Mouse (Mus musculus): ENCODE measurements around the gene Washc1.
"Not testable (repeated sequence)": the region's sequence is repeated elsewhere in the genome, so short reads cannot be mapped to it uniquely, and the experiment has no call there.

Washc1 gene

DNA sequence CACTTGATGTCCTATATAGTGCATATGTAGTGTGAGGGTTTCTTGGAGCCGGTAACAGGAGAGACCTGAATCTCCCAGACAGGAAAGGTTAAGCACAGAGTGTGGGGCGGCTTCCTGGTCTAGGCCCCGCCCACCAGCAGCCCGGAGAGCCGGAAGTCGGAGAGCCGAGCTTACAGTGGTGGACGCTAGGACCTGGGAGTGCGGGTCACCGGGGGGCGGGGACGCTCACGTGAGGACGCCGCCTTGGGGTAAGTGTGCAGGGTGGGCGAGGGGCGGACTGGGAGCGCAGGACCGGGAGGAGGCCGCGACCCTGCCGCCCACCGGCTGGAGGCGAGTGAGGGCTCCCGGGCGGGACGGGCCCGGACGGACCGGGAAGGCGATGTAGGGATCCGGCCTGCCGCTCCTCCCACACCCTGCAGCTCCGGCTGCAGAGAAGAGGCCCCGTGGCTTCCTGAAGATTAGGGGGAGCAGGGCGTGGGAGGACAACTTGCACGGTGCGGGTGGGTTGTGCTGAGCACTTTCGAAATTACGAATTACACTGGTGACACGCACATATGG lies at the start of gene Washc1:
Washc1 (plus strand) TSS at position 144 of the 558 bp plus-strand sequence.
- peak; percentile 94 for DNase-seq (ENCODE audit: low read depth)

DNA sequence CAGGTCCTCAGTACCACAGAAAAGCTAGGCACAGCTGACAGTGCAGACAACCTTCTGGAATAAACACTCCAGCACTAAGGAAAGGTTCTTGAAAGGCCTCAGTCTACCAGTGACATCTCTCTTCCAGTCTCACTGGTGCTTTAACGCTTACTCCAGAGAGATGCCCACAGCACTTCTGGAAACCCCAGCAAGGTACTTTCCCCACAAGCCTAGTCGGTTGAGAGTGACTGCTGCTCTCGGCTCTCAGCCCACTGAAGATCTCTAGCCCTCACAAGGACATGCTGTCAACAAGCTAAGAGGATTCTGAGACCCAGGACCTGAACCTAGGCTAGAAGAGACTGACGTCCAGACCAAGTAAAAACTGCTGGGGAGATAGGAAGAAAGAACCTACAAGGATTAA lies 46.2 kb upstream of the Washc1 start:
- DNase-seq (ENCODE audit: low read depth): no peak

DNA sequence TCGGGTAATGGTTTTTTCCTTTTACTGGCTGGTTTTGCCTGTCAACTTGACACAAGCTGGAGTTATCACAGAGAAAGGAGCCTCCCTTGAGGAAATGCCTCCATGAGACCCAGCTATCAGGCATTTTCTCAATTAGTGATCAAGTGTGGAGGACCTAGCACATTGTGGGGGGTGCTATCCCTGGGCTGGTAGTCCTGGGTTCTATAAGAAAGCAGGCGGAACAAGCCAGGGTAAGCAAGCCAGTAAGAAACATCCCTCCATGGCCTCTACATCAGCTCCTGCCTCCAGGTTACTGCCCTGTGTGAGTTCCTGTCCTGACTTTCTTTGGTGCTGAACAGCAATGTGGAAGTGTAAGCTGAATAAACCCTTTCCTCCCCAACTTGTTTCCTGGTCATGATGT lies 42.3 kb upstream of the Washc1 start:
- not testable (repeated sequence) for DNase-seq (ENCODE audit: low read depth)

DNA sequence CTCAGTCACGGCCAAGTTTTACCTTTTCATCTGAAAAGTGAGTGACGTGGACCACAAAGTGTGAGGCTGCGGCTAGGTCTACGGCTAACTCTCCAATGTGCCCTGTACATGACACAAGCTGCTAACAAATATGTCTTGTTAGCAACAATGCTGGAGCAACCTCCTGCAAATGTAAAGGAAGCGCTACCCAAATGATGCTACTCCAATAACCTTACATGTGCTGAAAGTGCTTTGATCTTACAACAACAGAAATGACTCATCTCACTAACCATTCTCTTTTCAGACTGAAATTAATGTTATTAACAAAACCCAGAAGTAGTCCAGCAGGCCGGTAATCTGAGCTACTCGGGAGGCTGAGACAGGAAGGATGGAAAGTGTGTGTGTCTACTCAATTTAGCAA lies 37.4 kb upstream of the Washc1 start:
- peak; percentile 76 for DNase-seq (ENCODE audit: low read depth)

DNA sequence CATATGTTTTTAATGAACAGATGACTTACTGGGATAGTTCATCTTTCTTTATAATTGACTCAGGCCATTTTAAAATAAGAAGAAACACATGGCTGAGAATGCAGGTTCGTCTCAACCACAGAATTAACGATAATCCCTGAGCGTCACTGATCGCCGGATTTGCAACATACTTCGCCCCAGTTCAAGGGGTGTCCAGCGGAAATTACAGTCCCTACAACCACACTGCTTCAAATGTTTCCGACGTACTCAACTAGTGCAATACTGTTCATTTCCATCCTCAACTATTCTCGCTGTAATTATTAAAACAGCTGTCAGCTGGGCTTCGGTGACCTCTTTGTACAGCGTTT lies 35.5 kb upstream of the Washc1 start:
- peak; percentile 74 for DNase-seq (ENCODE audit: low read depth)

DNA sequence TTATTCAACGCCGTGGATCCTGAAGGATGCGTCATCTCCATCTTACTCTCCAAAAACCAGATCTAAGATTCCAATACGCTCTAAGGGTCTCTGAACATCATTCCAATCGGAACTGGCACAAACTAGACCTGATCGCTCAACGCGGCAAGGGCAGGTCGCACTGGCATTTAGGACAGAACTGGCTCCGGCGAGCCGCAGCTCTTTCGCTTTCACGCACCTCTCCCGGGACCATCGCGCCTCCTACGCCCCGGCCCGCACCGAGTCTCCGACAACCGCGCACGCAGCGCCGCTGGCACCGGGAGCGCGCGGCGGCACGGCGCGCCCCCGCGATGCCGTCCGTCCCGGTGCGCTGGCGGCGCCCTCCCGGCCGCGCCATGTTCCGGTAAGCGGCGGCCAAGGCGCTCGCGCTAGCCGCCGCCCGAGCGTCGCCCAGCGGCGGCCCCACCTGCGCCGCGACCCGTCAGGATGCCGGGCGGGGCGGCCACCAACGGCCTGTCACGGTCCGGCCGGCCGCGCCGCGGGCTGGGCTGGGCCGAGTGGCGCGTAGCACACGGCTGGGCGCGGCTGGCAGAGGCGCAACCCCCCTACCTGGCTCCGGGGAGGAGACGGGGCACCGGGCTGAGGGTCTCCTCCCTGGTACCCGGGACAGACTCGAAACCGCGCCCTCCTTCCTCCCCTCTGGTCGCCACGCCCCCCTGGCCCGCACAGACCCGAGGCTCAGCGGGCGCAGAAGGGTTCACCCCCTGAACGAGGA lies 35.0 kb upstream of the Washc1 start:
- DNase-seq (ENCODE audit: low read depth): no peak

DNA sequence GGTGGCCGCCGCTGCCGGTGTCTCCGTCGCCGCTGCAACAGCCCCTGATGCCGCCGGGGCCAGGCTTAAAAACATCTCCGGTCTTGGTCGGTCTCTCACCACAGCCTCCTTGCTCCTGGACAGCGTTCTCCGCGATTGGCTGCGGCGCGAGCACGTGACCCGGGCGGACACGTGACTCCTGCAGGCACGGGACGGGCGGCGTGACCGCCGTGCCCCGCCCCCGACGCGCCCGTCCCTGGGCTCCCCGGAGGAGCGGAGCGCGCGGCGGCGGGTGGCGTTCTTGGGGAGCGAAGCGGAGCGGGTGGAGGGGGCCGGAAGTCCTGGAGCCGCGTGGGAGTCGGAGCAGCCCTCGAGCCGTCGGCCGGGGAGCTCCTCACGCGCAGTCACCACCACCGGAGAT lies 34.4 kb upstream of the Washc1 start, which contains the start of gene Ankrd12:
Ankrd12 (minus strand) TSS at position 156 of the 400 bp plus-strand sequence.
- peak; percentile 93 for DNase-seq (ENCODE audit: low read depth)

DNA sequence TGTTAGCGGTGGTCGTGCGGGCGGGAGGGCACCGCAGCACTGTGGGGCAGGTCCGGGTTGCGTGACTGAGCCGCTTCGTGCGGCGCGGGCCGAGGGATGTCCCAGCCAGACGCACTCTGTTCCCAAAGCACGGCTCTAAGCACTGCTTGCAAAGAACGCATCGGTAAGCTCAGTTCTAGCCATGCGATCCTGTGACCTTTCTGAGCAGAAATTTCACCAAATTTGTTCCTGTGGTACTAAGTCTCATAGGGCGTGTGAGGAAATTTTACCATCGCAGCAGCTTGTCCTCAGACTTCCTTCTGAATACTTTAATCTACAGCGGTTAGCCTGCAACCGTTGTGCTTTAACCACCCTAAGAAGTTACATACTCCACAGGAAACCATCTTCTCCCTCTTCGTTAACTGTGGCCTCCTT lies 33.9 kb upstream of the Washc1 start:
- peak; percentile 70 for DNase-seq (ENCODE audit: low read depth)

DNA sequence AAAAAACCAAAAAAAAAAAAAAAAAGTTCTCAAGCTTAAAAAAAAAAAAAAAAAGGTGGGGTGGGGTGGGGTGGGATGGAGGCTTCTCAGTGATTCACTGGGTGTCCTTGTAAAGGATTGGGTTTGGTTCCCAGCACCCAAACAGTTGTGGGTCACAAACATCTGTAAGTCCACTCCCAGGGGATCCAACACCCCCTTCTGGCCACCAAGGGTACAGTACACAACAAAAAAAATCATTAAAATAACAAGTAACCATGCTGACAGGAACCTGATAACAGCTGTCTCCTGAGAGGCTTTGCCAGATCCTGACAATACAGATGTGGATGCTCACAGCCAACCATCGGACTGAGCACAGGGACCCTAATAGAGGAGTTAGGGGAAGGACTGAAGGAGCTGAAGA lies 26.9 kb upstream of the Washc1 start:
- DNase-seq (ENCODE audit: low read depth): peak; percentile 30

DNA sequence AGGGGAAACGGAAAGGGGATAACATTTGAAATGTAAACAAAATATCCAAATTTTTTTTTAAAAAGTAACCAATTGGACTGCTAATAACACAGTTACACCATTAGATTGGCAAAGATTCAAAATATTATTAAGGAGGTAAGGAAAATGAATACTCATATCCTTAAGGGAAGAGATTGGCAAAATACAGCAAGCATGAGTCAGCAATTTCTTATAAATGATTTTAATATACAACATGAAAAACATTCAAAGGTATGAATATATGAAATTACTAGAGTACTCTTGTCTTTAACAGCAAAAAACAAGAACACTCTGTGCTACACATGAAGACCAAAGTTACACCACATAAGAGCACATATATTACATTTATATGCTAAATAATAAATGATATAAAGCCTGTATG lies 26.3 kb upstream of the Washc1 start:
- DNase-seq (ENCODE audit: low read depth): no peak

DNA sequence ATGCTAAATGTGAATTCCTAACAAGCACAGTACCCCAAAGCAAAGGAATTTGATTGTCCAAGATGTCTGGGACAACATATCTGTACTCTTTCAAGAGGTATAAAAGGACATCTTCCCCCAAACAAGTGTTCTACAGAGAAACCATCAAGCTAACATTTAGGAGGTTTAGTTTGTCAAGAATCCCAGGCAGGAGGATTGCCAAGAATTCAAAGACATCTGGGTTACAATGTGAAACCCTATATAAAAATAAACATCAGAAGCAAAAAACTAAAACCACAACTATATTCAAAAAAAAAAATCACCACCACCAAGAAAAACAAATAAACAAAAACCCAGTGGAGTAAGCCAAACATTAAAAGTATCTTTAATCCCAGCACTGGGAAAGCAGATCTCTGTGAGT lies 21.1 kb upstream of the Washc1 start:
- DNase-seq (ENCODE audit: low read depth): no peak

DNA sequence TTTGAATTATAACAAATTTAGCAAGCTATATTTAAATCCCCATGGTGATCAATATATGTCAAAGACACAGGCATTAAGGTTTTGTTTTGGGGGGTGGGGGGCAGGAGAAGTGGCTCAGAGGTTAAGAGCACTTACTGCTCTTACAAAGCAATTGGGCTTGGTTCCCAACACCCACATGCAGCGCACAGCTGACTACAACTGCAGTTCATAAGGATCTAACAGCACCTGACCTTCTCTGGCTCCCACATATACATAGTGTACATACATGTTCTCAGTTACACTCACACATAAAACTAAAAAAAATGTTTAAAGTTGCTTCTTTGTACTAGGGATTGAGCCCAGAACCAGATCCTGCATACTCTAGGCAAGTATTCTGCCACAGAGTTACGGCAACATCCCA lies 20.0 kb upstream of the Washc1 start:
- no peak for DNase-seq (ENCODE audit: low read depth)

DNA sequence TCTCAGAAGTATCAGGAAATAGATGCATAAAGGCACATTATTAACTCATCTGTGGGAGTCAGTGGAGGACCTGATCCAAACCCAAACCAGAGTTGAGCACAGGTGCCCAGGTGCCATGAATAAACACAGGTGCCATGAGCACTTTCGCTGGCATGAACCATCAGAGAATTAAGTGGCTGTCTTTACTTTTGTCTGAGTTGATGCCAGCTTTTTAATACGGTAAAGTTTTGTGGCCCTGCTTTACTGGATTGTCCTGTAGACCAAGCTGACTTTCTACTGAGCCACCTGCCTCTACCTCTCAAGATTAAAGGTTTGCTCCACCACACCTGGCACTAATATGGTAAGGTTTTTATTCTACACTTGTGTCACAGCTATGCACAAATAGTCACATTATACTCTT lies 19.3 kb upstream of the Washc1 start:
- no peak for DNase-seq (ENCODE audit: low read depth)

DNA sequence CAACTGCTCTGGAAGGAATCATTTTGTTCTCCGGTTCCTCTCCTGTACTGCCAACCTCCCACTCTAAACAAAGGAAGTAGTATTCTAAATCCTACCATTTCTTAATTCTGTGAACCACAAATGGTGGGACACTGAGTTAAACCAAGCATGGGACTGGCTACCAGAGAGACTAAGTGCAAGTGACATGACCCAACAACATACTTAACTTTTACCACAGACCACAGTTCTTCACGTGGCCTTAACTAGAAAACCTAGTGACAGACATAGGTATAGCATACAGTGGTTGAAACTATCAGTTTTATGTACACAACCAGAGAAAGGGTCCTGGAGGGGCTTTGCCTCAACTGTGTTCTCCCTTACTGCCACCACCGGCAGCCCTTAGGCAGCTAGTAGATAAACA lies 18.7 kb upstream of the Washc1 start:
- DNase-seq (ENCODE audit: low read depth): peak; percentile 17

DNA sequence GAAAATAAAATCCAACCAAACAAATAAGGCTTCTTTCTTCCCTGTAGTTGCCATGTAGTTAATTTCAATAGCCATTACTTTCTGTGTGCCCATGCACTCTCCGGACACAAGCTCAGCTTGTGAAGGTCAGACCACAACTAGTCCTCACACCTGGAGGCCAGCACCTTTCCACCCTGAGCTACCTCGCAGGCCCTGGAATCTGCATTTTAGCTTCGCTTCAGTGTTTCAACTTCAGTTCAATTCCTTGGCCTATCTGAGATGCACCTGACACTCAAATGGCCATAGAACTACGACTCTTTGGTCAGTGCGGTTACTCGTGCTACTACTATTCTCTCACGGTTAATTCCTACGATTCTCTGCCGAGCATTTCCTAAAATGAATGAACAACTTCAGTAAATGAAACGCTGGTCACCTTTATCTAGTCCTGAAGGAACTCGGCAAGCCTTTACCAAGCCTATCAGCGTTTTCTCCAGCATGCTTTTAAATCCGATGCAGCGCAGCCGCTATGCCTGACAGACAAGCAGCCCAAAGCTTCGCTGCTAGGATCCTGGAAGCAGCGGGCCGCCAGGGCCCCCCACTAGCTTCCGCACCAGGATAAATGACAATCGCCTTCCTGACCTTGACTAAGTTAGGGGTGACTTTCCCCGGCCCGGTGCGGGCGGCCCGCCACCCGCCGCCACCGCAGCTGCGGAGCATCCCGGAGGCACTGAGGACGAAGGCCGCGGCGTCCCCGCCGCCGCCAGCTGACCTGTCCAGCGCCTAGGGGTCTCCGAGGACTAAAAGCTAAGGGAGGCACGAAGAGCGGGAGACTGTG lies 10.6 kb upstream of the Washc1 start:
- peak; percentile 41 for DNase-seq (ENCODE audit: low read depth)

DNA sequence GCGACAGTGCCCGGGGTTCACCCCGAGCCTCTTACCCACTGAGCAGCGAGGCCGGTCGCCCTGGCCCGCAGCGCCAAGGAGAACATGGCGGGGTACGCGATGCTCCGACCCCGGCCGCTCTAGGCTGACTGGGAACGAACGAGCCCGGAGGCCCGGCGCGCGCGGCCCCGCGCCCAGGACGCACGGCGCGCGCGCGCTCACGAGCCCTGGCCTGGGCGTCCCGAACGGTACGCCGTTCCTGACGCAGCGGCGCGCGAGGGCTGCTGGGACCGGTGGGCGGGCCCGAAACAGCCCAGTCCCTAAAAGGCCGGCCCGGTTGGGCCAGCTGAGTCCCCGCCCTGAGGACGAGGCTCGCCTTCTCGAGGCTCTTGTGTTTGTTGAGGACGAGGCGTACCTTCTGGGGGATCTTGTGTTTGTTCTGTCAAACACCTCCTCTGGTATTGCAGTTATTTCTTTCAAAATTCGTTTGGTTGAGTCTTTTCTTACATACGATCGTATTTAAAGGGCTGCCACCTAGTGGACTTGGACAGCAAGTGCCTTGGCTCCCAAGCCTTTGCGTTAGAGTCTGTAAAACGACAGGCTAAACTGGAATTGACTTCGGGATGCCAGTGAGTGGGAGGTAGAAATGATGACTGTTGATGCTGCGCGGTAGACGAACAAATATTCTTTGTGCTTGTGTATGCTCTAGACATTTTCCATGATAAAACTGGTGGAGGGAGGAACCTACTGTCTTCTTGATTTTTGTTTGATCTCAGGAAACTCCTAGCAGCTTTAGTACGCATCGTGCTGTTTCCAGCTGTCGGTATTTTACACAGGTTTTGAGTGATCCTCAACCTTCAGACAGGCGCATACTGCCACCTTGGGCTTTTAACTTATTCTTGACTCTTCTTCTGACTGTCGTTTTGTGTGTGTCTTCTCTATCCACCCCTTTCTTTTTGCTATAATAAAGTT lies 9.7 kb upstream of the Washc1 start, which contains the start of gene Ndufv2:
Ndufv2 (minus strand) TSS at position 180 of the 951 bp plus-strand sequence.
- DNase-seq (ENCODE audit: low read depth): peak; percentile 94

DNA sequence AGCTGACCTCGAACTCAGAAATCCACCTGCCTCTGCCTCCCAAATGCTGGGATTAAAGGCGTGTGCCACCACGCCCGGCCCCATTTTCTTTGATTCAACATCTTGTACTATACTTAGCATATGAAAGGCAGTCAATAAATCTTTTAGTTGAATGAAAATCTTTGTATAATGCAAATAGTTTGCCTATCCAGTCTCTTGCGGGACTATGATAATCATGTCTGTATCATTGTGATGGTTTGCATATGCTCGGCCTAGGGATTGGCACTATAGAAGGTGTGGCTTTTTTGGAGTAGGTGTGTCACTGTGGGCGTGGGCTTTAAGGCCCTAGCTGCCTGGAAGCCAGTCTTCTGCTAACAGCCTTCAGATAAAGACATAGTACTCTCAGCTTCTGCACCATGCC lies 7.3 kb upstream of the Washc1 start:
- no peak for DNase-seq (ENCODE audit: low read depth)

DNA sequence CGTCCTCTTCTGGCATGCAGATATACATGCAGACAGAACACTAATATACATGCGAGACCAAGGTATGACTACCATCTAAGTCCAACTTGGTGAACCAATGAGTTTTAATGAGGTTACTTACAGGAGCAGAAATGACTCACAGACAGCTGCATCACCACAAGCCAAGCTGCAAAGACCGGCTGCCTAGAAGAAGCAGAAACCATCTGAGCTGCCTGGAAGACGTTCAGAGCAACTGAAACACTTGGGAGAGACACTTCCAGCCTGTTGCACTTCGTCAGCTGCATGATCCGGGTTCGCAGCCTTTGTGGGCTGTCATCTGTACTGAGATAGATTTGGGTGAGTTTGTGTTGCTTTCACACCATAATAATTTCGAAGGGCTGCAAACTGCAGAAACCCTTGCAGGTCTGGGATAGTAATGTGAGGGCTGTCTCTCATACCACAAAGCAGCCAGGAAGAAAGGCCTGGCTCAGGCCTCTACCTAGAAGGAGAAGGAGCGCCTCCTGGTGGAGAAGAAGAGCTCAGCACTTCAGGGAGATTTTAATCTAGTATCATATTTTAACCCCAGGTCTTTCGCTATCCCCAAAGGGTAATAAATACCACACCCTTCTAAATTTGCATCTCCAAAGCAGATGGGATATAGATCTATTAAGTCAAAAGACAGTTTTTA lies 4.6 kb upstream of the Washc1 start:
- peak; percentile 85 for DNase-seq (ENCODE audit: low read depth)

DNA sequence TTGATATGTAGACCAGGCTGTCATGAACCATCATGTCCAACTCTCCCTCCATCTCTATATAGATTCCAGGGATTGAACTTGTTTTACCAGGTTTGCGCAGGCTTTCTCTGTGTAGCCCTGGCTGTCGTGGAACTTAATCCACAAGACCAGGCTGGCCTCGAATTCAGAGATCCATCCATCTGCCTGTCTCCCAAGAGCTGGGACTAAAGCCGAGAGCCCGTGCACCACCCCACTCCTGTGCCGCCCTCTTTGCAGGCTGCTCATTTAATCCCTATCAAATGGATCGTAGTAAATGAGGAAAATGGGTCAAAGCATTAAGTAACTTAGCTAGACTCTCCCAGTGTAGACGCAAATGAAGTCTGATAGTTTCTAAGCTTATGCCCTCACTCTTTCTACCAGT lies 3.9 kb upstream of the Washc1 start:
- no peak for DNase-seq (ENCODE audit: low read depth)

DNA sequence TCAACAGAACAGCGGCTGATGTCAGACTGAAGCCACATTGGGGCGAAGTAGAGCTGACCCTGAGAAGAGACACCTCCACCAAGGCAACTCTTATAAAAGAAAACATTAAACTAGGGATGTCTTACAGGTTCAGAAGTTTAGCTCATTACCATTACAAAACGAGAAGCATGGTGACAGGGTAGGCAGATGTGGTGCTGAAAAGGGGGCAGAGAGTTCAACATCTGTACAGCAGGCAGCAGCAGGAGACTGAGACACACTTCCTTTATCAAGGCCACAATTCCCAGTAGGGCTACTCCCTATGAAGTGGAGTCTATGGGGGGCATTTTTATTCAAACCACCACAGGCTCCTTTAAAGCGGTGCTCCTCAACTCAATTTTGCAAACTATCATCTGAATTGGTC lies 3.1 kb upstream of the Washc1 start:
- no peak for DNase-seq (ENCODE audit: low read depth)

DNA sequence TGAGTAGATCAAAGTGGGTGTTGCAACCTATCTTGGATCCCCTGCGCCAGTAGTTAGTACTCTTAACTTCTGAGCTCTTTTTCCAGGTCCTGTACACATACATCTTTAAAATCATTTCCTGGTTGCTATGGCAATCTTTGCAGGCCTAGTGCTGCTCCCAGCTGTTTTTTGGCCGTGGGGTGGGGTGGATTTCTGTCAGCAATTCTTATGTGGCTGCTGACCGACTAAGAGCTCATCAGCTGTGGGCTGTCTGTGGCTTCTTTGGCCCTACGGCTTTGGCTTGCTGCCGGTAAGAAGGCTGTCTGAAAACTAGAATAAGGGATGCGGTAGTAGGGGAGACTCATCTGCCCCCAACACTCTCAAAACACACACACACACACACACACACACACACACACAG lies 599 bp upstream of the Washc1 start:
- peak; percentile 67 for DNase-seq (ENCODE audit: low read depth)
